Mouse (Mus musculus) limb, embryonic 11.5 days (tissue): ENCODE results near the gene Lrrk2. TPM values are rescaled to one million over a fixed set of nuclear protein-coding genes. Genes with fewer than 3 reads are reported as not detected.
"Not testable (repeated sequence)": the region's sequence is repeated elsewhere in the genome, so short reads cannot be mapped to it uniquely, and the experiment has no call there.

Experiments used
- ATAC-seq: fragments of 200-750 bp; cut with Nextera tagmentation; 2 replicates; pipeline ENCODE4 v1.8.0; 2017; ENCODE audit warnings: low read depth; ENCODE audit not compliant: insufficient number of reproducible peaks, low FRiP score, low TSS enrichment
- DNase-seq: peaks from one replicate; pipeline ENCODE4 v3.0.0-alpha.2; 2015; ENCODE audit warnings: low spot score
- H3K27ac ChIP-seq: fragments of 300-500 bp; sonication (generic); replicated peaks from 2 replicates; pipeline ENCODE4 v1.5.1; 2014; ENCODE audit warnings: low read depth, mild to moderate bottlenecking, low read length
- H3K27me3 ChIP-seq: fragments of 300-500 bp; sonication (generic); 2 replicates; pipeline ENCODE4 v1.6.1; 2014; ENCODE audit warnings: mild to moderate bottlenecking, low read length, mixed read lengths; ENCODE audit not compliant: control insufficient read depth, insufficient read depth
- H3K36me3 ChIP-seq: fragments of 300-500 bp; sonication (generic); 2 replicates; pipeline ENCODE4 v1.6.1; 2014; ENCODE audit warnings: mild to moderate bottlenecking, low read length, moderate library complexity, mixed read lengths; ENCODE audit not compliant: control insufficient read depth, insufficient read depth
- H3K4me1 ChIP-seq: fragments of 300-500 bp; sonication (generic); 2 replicates; pipeline ENCODE4 v1.6.1; 2014; ENCODE audit warnings: low read length, mixed read lengths; ENCODE audit not compliant: control insufficient read depth, insufficient read depth
- H3K4me2 ChIP-seq: fragments of 300-500 bp; sonication (generic); 2 replicates; pipeline ENCODE4 v1.6.1; 2014; ENCODE audit warnings: low read depth, mild to moderate bottlenecking, moderate library complexity; ENCODE audit not compliant: severe bottlenecking
- H3K4me3 ChIP-seq: fragments of 300-500 bp; sonication (generic); 2 replicates; pipeline ENCODE4 v1.5.1; 2014; ENCODE audit warnings: low read depth, low read length
- H3K9ac ChIP-seq: fragments of 300-500 bp; sonication (generic); 2 replicates; pipeline ENCODE4 v1.6.1; 2014; ENCODE audit warnings: mild to moderate bottlenecking, low read length
- H3K9me3 ChIP-seq: fragments of 300-500 bp; sonication (generic); 2 replicates; pipeline ENCODE4 v1.6.1; 2016; ENCODE audit warnings: low read length; ENCODE audit not compliant: control insufficient read depth
- WGBS: fragments of 180-500 bp; shearing (Covaris S2); extraction: QIAGEN DNeasy Blood & Tissue Kit; methylation state at CpG from one replicate; pipeline ENCODE4 v1.1.7; 2014; 5-methylcytosine and 5-hydroxymethylcytosine counted together
- polyA plus RNA-seq: library from polyadenylated mRNA; unstranded; fragments of >200 nt; fragmentation: Nextera tagmentation; extraction: Ambion mirVana; gene quantifications from 2 replicates; pipeline ENCODE4 v1.2.1, GENCODE M21; 2014

The Lrrk2 gene
- polyA plus RNA-seq, 1 experiment from 2014 or later = 3.8 TPM

DNA sequence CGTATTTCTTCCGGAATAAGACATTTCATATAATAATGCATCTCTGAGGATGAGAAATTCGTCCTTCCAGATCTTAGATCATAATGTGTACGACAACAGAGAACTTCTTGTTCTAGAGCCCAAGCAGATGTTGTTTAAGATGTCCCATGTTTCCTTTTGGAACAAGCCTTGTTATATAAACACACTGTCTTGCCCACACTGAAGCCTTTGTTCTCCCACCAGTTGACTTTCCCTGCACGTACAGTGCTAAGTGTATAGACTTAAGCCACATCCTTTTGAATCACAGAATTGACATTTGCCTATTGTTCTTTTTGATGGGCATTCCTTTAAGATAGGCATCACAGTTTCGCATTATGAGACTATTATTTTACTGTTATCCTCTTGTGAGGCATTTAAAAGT is 162.3 kb downstream of the Lrrk2 start:
- Histone ChIP-seq H3K27me3 (no peaks in the 10 kb centered on the region), H3K27ac (no peak overlapping the region), H3K9ac (no peak overlapping the region), H3K9me3 (no peaks in the 10 kb centered on the region), H3K4me1 (no peaks in the 10 kb centered on the region), H3K36me3 (no peaks in the 10 kb centered on the region), H3K4me3 (no peak overlapping the region), H3K4me2 (no peak overlapping the region)
- ATAC-seq = no peak
- DNase-seq = no peak
- WGBS = 87% methylated on average over 6 of the region's 6 CpGs

DNA sequence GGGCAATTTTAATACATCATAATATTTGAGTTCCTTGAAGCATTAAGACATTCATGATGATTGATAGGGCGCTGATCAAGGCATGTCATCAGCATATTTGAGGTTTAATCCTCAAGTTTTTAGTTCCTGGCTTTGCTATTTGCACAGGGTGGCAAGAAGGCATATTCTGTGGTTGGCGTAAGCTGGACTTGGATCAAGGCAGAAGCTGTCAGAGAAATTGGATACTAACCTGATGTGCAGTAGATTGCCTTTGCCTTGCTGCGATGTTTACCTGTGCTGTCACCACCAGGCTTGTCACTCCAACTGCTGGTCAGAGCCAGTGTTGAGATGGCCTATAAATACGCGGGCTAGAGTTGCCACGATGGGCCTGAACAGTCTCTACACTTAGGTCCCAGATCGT is 165.0 kb downstream of the Lrrk2 start, which contains the start of gene Smgc:
Gene Smgc, plus strand, starts transcription at position 301 of the 400 bp plus-strand sequence.
- no peak for ATAC-seq
- no peak within 1 kb of the TSS for H3K27ac ChIP-seq
- H3K27me3 ChIP-seq = no peaks in the 10 kb centered on the region
- 90% methylated on average over 7 of the region's 7 CpGs for WGBS
- H3K36me3 ChIP-seq = no peaks in the 10 kb centered on the region
- DNase-seq = no peak
- no peak within 1 kb of the TSS for H3K9ac ChIP-seq
- H3K4me1 ChIP-seq = no peaks in the 10 kb centered on the region
- H3K9me3 ChIP-seq = no peaks in the 10 kb centered on the region
- H3K4me3 ChIP-seq = no peak within 1 kb of the TSS
- H3K4me2 ChIP-seq = no peak within 1 kb of the TSS

DNA sequence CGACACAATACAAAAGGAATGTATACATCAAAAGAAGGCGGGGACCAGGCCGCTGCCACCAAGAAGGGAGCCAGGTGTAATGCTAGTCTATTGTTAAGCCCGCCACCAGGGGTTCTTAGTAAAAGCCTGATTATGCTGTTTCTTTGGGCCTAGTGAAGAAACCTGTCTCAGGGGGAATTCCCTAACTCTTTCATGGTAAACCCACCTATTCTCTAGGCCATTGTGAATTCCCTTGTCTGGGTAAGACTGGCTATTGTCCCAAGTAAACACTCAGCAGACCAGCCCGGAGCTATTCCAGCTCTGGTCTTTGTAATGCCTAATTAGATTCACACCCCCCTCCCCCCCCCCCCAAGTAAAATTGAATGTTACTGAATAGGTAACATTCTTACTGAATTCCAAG is 191.2 kb downstream of the Lrrk2 start:
- 43% methylated on average over 5 of the region's 5 CpGs for WGBS
- not testable (repeated sequence) for ATAC-seq, H3K9ac ChIP-seq, H3K4me1 ChIP-seq, H3K4me3 ChIP-seq, H3K36me3 ChIP-seq, H3K27me3 ChIP-seq, H3K27ac ChIP-seq, DNase-seq, H3K9me3 ChIP-seq, H3K4me2 ChIP-seq

Other genes starting within 250 kb of the Lrrk2 start
- gene Slc2a13, start 99.9 kb upstream of the Lrrk2 start, polyA plus RNA-seq = 0.95 and 0.99 TPM in 2 replicates
- not detected in 2 replicates for gene Smgc, start 165.1 kb downstream of the Lrrk2 start, polyA plus RNA-seq